21 mouse cellular contexts compared by ENCODE assay signal in genomic region chr3:41532109-41532508, GRCm38 (mm10). TPM values are rescaled to one million over a fixed set of nuclear protein-coding genes. Genes with fewer than 3 reads are reported as not detected.
A peak's percentile ranks its signal among the peaks of the same experiment; 100 is the strongest.
DNase-seq lines count a peak whose midpoint lies in the region; ATAC-seq and TF ChIP-seq lines count a peak whose summit lies in the region.
"Had no signal": no experiment of that assay in that cellular context is flagged by ENCODE, and none has a peak within 500 bp of the region (broad histone marks: within the 10 kb centered on the region; RNA-seq: fewer than 3 reads in every experiment).

No protein-coding gene starts in this region.

- no peak overlapping the region for H3K9ac ChIP-seq in liver, embryonic 16.5 days (ENCODE audit: low read depth, low read length)
- H3K9ac ChIP-seq in heart, embryonic 12.5 days = no peak overlapping the region
- H3K9ac ChIP-seq: embryonic facial prominence, embryonic 12.5 days; hindbrain, embryonic 12.5 days; limb, embryonic 13.5 days; liver, embryonic 13.5 days; neural tube, embryonic 13.5 days had no signal

- H3K27ac ChIP-seq in liver, embryonic 16.5 days (ENCODE audit: low read length) = no peak overlapping the region
- H3K27ac ChIP-seq in testis, adult 2 months (ENCODE audit: control insufficient read depth, insufficient read depth, low read depth, low read length) = peak overlapping the region; percentile 3; the same call in 1 of the 2 replicates
- H3K27ac ChIP-seq in small intestine, adult 2 months (ENCODE audit: insufficient read depth, low read depth, low read length) = no peak overlapping the region
- H3K27ac ChIP-seq in heart, embryonic 12.5 days (ENCODE audit: poor library complexity, severe bottlenecking) = no peak overlapping the region
- H3K27ac ChIP-seq: embryonic facial prominence, embryonic 12.5 days; hindbrain, embryonic 12.5 days; limb, embryonic 13.5 days; liver, embryonic 13.5 days; neural tube, embryonic 13.5 days had no signal

- no peak for TF ChIP-seq POLR2A in testis, adult 2 months (IDR thresholded peaks at IDR 0.05; ENCODE audit: control insufficient read depth, low read depth, low read length)
- TF ChIP-seq POLR2A in small intestine, adult 2 months (IDR thresholded peaks at IDR 0.05; ENCODE audit: low read depth, low read length) = no peak

- WGBS in liver, embryonic 16.5 days (ENCODE audit: insufficient replicate concordance) = 80% methylated on average over 12 of the region's 12 CpGs
- WGBS in small intestine, adult 2 months = 17% methylated on average over 12 of the region's 12 CpGs
- WGBS in heart, embryonic 12.5 days = 87% methylated on average over 12 of the region's 12 CpGs

- no peaks in the 10 kb centered on the region for H3K4me1 ChIP-seq in liver, embryonic 16.5 days (ENCODE audit: control insufficient read depth, low read depth, low read length)
- H3K4me1 ChIP-seq in testis, adult 2 months (ENCODE audit: control insufficient read depth, insufficient read depth, low read length) = peaks cover 3% of the 10 kb centered on the region
- H3K4me1 ChIP-seq in small intestine, adult 2 months (ENCODE audit: control insufficient read depth, insufficient read depth, insufficient read length, low read length) = peaks cover 10% of the 10 kb centered on the region
- peaks cover 11% of the 10 kb centered on the region; the same call in 1 of the 2 replicates for H3K4me1 ChIP-seq in heart, embryonic 12.5 days (replicated peaks)
- H3K4me1 ChIP-seq: embryonic facial prominence, embryonic 12.5 days; hindbrain, embryonic 12.5 days; neural tube, embryonic 13.5 days had no signal

- no peaks in the 10 kb centered on the region for H3K36me3 ChIP-seq in liver, embryonic 16.5 days (ENCODE audit: control insufficient read depth, insufficient read depth)
- no peaks in the 10 kb centered on the region for H3K36me3 ChIP-seq in testis, adult 2 months (ENCODE audit: control insufficient read depth, insufficient read depth, low read length)
- H3K36me3 ChIP-seq in small intestine, adult 2 months (ENCODE audit: control insufficient read depth, insufficient read depth, low read length) = no peaks in the 10 kb centered on the region
- no peaks in the 10 kb centered on the region for H3K36me3 ChIP-seq in heart, embryonic 12.5 days
- H3K36me3 ChIP-seq: embryonic facial prominence, embryonic 12.5 days; hindbrain, embryonic 12.5 days; limb, embryonic 13.5 days; liver, embryonic 13.5 days; neural tube, embryonic 13.5 days had no signal

- 0 out of 2 replicates have a peak overlapping the region, but pooled peaks have one; percentile 11 for H3K4me2 ChIP-seq in liver, embryonic 16.5 days (ENCODE audit: low read depth, low read length)
- H3K4me2 ChIP-seq in heart, embryonic 12.5 days = no peak overlapping the region
- H3K4me2 ChIP-seq: embryonic facial prominence, embryonic 12.5 days; hindbrain, embryonic 12.5 days; liver, embryonic 13.5 days; neural tube, embryonic 13.5 days had no signal

- ATAC-seq in liver, embryonic 16.5 days (ENCODE audit: low read depth) = no peak
- no peak for ATAC-seq in heart, embryonic 12.5 days (ENCODE audit: insufficient number of reproducible peaks, low FRiP score)
- ATAC-seq: midbrain, embryonic 16.5 days; Patski had no signal

- H3K27me3 ChIP-seq in liver, embryonic 16.5 days (ENCODE audit: control insufficient read depth, insufficient read depth, low read depth, low read length) = no peaks in the 10 kb centered on the region
- H3K27me3 ChIP-seq in testis, adult 2 months (ENCODE audit: control insufficient read depth, insufficient read depth, low read length) = no peaks in the 10 kb centered on the region
- no peaks in the 10 kb centered on the region for H3K27me3 ChIP-seq in small intestine, adult 2 months (ENCODE audit: control insufficient read depth, insufficient read depth, low read length)
- H3K27me3 ChIP-seq in heart, embryonic 12.5 days (replicated peaks) = no peaks in the 10 kb centered on the region
- H3K27me3 ChIP-seq: hindbrain, embryonic 12.5 days; limb, embryonic 13.5 days; liver, embryonic 13.5 days; neural tube, embryonic 13.5 days; Patski had no signal

- no peaks in the 10 kb centered on the region for H3K9me3 ChIP-seq in liver, embryonic 16.5 days (replicated peaks; ENCODE audit: control insufficient read depth, low read length)
- H3K9me3 ChIP-seq in heart, embryonic 12.5 days (replicated peaks) = no peaks in the 10 kb centered on the region
- H3K9me3 ChIP-seq: embryonic facial prominence, embryonic 12.5 days; hindbrain, embryonic 12.5 days; limb, embryonic 13.5 days; liver, embryonic 13.5 days; neural tube, embryonic 13.5 days had no signal

- no peak for TF ChIP-seq CTCF in testis, adult 2 months (IDR thresholded peaks at IDR 0.05; ENCODE audit: control insufficient read depth, insufficient read depth, insufficient replicate concordance, low read depth, low read length)
- TF ChIP-seq CTCF in small intestine, adult 2 months (IDR thresholded peaks at IDR 0.05; ENCODE audit: extremely low read depth, insufficient read length, insufficient replicate concordance, low read depth, low read length) = no peak

- no peak for DNase-seq in liver
- no peak for DNase-seq in testis, postnatal 10 days (ENCODE audit: low spot score)
- no peak for DNase-seq in cerebellum, adult 8-10 months
- DNase-seq: cerebellum, adult 11 months; layer of hippocampus, adult 9-11 months; liver, embryonic 13.5 days; lung, postnatal 36 days; retina, postnatal 1 day; right cerebral cortex, postnatal 25 days; thymus, postnatal 36 days had no signal

- no peak overlapping the region for H3K4me3 ChIP-seq in liver, embryonic 16.5 days (ENCODE audit: low read depth, low read length)
- H3K4me3 ChIP-seq in testis, adult 2 months (ENCODE audit: control insufficient read depth, low read depth, low read length) = no peak overlapping the region
- H3K4me3 ChIP-seq in small intestine, adult 2 months (ENCODE audit: low read depth, low read length) = peak overlapping the region; percentile 41; the same call in 1 of the 2 replicates
- no peak overlapping the region for H3K4me3 ChIP-seq in heart, embryonic 12.5 days
- H3K4me3 ChIP-seq: embryonic facial prominence, embryonic 12.5 days; hindbrain, embryonic 12.5 days; limb, embryonic 13.5 days; liver, embryonic 13.5 days; myocyte; neural tube, embryonic 13.5 days had no signal

RNA-seq across cellular contexts. Expression of gene Jade1, which starts 23.4 kb away (rescaled TPM):
- polyA plus RNA-seq in liver, embryonic 16.5 days (2015; fragmentation: Nextera tagmentation; extraction: Ambion mirVana) = 6.5 and 6.8 TPM in 2 replicates
- polyA plus RNA-seq in testis, adult 2 months (2012; rRNA removed) = 7.8 and 9.1 TPM in 2 replicates
- 8.1 and 18.5 TPM in 2 replicates for polyA plus RNA-seq in small intestine, adult 2 months (2012; rRNA removed)
- polyA plus RNA-seq in heart, embryonic 12.5 days (2016; fragmentation: Nextera tagmentation; extraction: Ambion mirVana) = 17.4 and 19.3 TPM in 2 replicates
